Mouse (Mus musculus): ENCODE results near the gene Slco2a1.

Slco2a1 gene

GRCm38 (mm10) chr9:103121546-103121945, 133.0 kb downstream of the Slco2a1 start:
- no peak for DNase-seq

GRCm38 (mm10) chr9:103124746-103125145, 136.2 kb downstream of the Slco2a1 start:
- DNase-seq: no peak

- no peak for DNase-seq
These were observed 145.1 kb downstream of the Slco2a1 start for GRCm38 (mm10) chr9:103133493-103134124.

- DNase-seq: no peak
These were observed 146.0 kb downstream of the Slco2a1 start for GRCm38 (mm10) chr9:103134450-103135030.

- no peak for DNase-seq
These were observed 151.0 kb downstream of the Slco2a1 start for GRCm38 (mm10) chr9:103139481-103139880.

- no peak for DNase-seq
These were observed 151.9 kb downstream of the Slco2a1 start for GRCm38 (mm10) chr9:103140384-103140783.

GRCm38 (mm10) chr9:103141266-103141665, 152.8 kb downstream of the Slco2a1 start:
- no peak for DNase-seq

GRCm38 (mm10) chr9:103143881-103144280, 155.4 kb downstream of the Slco2a1 start:
- no peak for DNase-seq

GRCm38 (mm10) chr9:103145351-103145750, 156.8 kb downstream of the Slco2a1 start:
- DNase-seq: no peak
